Mouse (Mus musculus): ENCODE measurements around the gene Apbb2.

DNA sequence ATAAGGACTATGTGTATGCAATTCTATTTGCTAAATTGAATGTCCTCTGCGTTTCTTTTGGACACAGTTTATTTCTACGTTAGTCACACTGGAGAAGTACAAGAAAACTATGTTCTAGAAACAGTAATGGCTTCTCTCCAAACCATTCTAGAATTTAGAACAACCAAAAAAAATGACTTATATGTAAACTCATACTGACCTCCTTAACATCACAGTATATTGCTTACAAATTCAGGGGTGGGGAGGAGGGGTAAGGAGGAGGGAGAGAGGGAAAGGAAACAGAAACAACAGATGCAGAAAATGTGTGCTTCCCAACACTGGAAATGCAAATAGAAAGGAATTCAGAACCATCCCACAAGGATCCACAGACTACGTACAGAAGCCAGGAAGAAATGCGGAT, 11.4 kb downstream of the Apbb2 start:
- TF ChIP-seq CTCF (IDR thresholded peaks at IDR 0.05; ENCODE audit: borderline replicate concordance, insufficient read depth, low read depth, low read length) (no peak), POLR2A (IDR thresholded peaks at IDR 0.05; ENCODE audit: borderline replicate concordance, insufficient read depth, low read length) (no peak)
